Mouse (Mus musculus) embryonic facial prominence, embryonic 12.5 days (tissue): ENCODE measurements around the gene Fah. TPM values are rescaled to one million over a fixed set of nuclear protein-coding genes. Genes with fewer than 3 reads are reported as not detected.

Experiments used
- ATAC-seq: fragments of 200-750 bp; cut with Nextera tagmentation; 2 replicates; pipeline ENCODE4 v1.8.0; 2017; ENCODE audit not compliant: insufficient number of reproducible peaks, insufficient read depth, low FRiP score, low TSS enrichment
- H3K27ac ChIP-seq: fragments of 300-500 bp; sonication (generic); 2 replicates; pipeline ENCODE4 v1.5.1; 2016; ENCODE audit warnings: mild to moderate bottlenecking
- H3K27me3 ChIP-seq: fragments of 300-500 bp; sonication (generic); 2 replicates; pipeline ENCODE4 v1.6.1; 2016; ENCODE audit warnings: mild to moderate bottlenecking, moderate library complexity
- H3K36me3 ChIP-seq: fragments of 300-500 bp; sonication (generic); 2 replicates; pipeline ENCODE4 v1.6.1; 2016; ENCODE audit warnings: mild to moderate bottlenecking
- H3K4me1 ChIP-seq: fragments of 300-500 bp; sonication (generic); 2 replicates; pipeline ENCODE4 v1.6.1; 2016
- H3K4me2 ChIP-seq: fragments of 300-500 bp; sonication (generic); replicated peaks from 2 replicates; pipeline ENCODE4 v1.6.1; 2016; ENCODE audit warnings: mild to moderate bottlenecking, moderate library complexity
- H3K4me3 ChIP-seq: fragments of 300-500 bp; sonication (generic); 2 replicates; pipeline ENCODE4 v1.5.1; 2016; ENCODE audit warnings: mild to moderate bottlenecking
- H3K9ac ChIP-seq: fragments of 300-500 bp; sonication (generic); 2 replicates; pipeline ENCODE4 v1.6.1; 2016; ENCODE audit warnings: mild to moderate bottlenecking, moderate library complexity
- H3K9me3 ChIP-seq: fragments of 300-500 bp; sonication (generic); 2 replicates; pipeline ENCODE4 v1.6.1; 2016; ENCODE audit warnings: mild to moderate bottlenecking, moderate library complexity
- WGBS: fragments of 180-500 bp; shearing (Covaris S2); methylation state at CpG from one replicate; pipeline ENCODE4 v1.1.7; 2016; 5-methylcytosine and 5-hydroxymethylcytosine counted together
- polyA plus RNA-seq: library from polyadenylated mRNA; unstranded; fragments of >200 nt; fragmentation: Nextera tagmentation; extraction: Ambion mirVana; gene quantifications from 2 replicates; pipeline ENCODE4 v1.2.1, GENCODE M21; 2016

Fah gene
- polyA plus RNA-seq, 1 experiment from 2014 or later: 3.3 TPM

DNA sequence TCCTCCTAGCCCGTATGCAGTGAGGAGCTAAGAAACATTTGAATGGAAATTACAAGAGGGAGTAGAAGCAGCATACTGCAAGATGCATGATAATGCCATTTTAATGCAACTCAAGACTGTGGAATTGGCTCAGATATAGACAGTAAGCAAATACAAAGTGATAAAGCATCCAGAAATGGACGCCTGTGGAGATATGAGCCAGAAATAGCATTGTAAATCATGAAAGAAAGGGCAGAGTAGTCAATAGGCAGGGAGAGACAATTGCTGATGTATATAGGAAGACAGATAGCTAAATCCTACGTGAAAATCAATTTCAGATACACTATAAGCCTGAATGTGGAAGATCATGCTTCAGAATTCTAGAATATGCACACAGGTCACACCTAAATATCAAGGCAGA, 51.2 kb downstream of the Fah start:
- Histone ChIP-seq H3K4me1 (no peaks in the 10 kb centered on the region), H3K4me2 (no peak overlapping the region), H3K27ac (no peak overlapping the region), H3K4me3 (no peak overlapping the region), H3K36me3 (no peaks in the 10 kb centered on the region), H3K27me3 (no peaks in the 10 kb centered on the region), H3K9ac (no peak overlapping the region), H3K9me3 (no peaks in the 10 kb centered on the region)
- 81% methylated on average over 3 of the region's 3 CpGs for WGBS
- no peak for ATAC-seq

- Histone ChIP-seq H3K36me3 (no peaks in the 10 kb centered on the region), H3K27me3 (no peaks in the 10 kb centered on the region), H3K27ac (no peak overlapping the region), H3K9ac (no peak overlapping the region), H3K4me1 (no peaks in the 10 kb centered on the region), H3K4me3 (no peak overlapping the region), H3K9me3 (no peaks in the 10 kb centered on the region), H3K4me2 (no peak overlapping the region)
- ATAC-seq: no peak
- WGBS: 85% methylated on average over 2 of the region's 2 CpGs
Observed at GRCm38 (mm10) chr7:84551472-84551871, 55.0 kb downstream of the Fah start.

DNA sequence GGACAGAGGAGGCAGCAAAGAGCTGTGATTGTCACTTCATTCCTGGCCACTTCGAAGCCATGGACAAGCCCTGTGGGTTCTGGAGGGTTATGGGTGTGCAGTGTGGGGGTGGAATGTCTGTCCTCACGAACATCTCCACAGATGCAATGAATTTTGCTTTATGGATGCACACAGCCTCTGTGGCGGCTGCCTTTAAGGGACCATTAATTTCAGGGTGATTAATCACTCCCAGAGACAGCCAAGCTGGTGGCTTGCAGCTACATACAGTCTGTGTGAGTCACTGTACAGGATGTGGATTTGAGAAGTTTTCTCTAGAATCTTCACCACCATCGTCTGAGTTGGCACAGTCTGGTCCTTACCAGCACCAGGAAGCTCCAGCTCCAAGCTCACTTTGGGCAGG, 59.9 kb downstream of the Fah start:
- H3K4me1 ChIP-seq: no peaks in the 10 kb centered on the region
- H3K9ac ChIP-seq: no peak overlapping the region
- H3K27ac ChIP-seq: no peak overlapping the region
- no peak for ATAC-seq
- no peak overlapping the region for H3K4me3 ChIP-seq
- H3K4me2 ChIP-seq: no peak overlapping the region
- no peaks in the 10 kb centered on the region for H3K36me3 ChIP-seq
- no peaks in the 10 kb centered on the region for H3K27me3 ChIP-seq
- 83% methylated on average over 4 of the region's 4 CpGs for WGBS
- H3K9me3 ChIP-seq: no peaks in the 10 kb centered on the region

GRCm38 (mm10) chr7:84544946-84545345, 61.6 kb downstream of the Fah start:
- Histone ChIP-seq H3K9me3 (no peaks in the 10 kb centered on the region), H3K36me3 (no peaks in the 10 kb centered on the region), H3K4me3 (no peak overlapping the region), H3K27ac (no peak overlapping the region), H3K4me1 (no peaks in the 10 kb centered on the region), H3K27me3 (0 out of 2 replicates have a peak, but pooled peaks cover 2% of the 10 kb centered on the region), H3K9ac (no peak overlapping the region), H3K4me2 (no peak overlapping the region)
- 80% methylated on average over 4 of the region's 4 CpGs for WGBS
- ATAC-seq: no peak

Other genes starting within 250 kb of the Fah start
- gene Arnt2, start 196.5 kb downstream of the Fah start, polyA plus RNA-seq: 26.0 and 27.8 TPM in 2 replicates
- gene Gm2115, start 77.8 kb downstream of the Fah start, polyA plus RNA-seq: 0.20 TPM in 2 replicates
- gene Zfand6, start 83.2 kb upstream of the Fah start, polyA plus RNA-seq: 195 and 198 TPM in 2 replicates
- not detected in 2 replicates for gene Olfr291, start 246.8 kb upstream of the Fah start, polyA plus RNA-seq